Mouse (Mus musculus) cerebellum, adult (tissue): Measurements from ENCODE around the gene Tns3.

Experiments
- ATAC-seq: cut with Nextera tagmentation; 2 replicates; pipeline ENCODE4 v1.9.2; 2017; ENCODE audit warnings: mild to moderate bottlenecking, moderate library complexity, mixed read lengths; ENCODE audit not compliant: insufficient number of reproducible peaks, low FRiP score, low TSS enrichment

Tns3 gene

GRCm38 (mm10) chr11:8385891-8386405 lies 278.4 kb downstream of the Tns3 start:
- ATAC-seq: no peak
